Mouse (Mus musculus): ENCODE data around the gene Vmac. TPM values are rescaled to one million over a fixed set of nuclear protein-coding genes. Genes with fewer than 3 reads are reported as not detected.

Gene Vmac
- polyA plus RNA-seq, 1 experiment from 2014 or later: 20.3 TPM

- DNase-seq (ENCODE audit: low spot score): no peak
Observed at GRCm38 (mm10) chr17:56740118-56740787, 22.4 kb upstream of the Vmac start.

- DNase-seq (ENCODE audit: low spot score): no peak
Observed at GRCm38 (mm10) chr17:56738221-56738620, 20.4 kb upstream of the Vmac start.

GRCm38 (mm10) chr17:56736534-56736933 lies 18.7 kb upstream of the Vmac start:
- peak; percentile 28 for DNase-seq (ENCODE audit: low spot score)

- DNase-seq (ENCODE audit: low spot score): no peak
Observed at GRCm38 (mm10) chr17:56729656-56730055, 11.8 kb upstream of the Vmac start.

GRCm38 (mm10) chr17:56729151-56729550 lies 11.3 kb upstream of the Vmac start:
- no peak for DNase-seq (ENCODE audit: low spot score)

- DNase-seq (ENCODE audit: low spot score): no peak
Observed at GRCm38 (mm10) chr17:56728117-56728516, 10.3 kb upstream of the Vmac start.

- DNase-seq (ENCODE audit: low spot score): no peak
Observed at GRCm38 (mm10) chr17:56727659-56728058, 9.8 kb upstream of the Vmac start.

- no peak for DNase-seq (ENCODE audit: low spot score)
Observed at GRCm38 (mm10) chr17:56727029-56727649, 9.3 kb upstream of the Vmac start.

GRCm38 (mm10) chr17:56723419-56724161 lies 5.8 kb upstream of the Vmac start:
- no peak for DNase-seq (ENCODE audit: low spot score)

GRCm38 (mm10) chr17:56722441-56722840 lies 4.6 kb upstream of the Vmac start:
- no peak for DNase-seq (ENCODE audit: low spot score)

- DNase-seq (ENCODE audit: low spot score): peak; percentile 100
Observed at GRCm38 (mm10) chr17:56716655-56717362, 1.0 kb downstream of the Vmac start.

- no peak for DNase-seq (ENCODE audit: low spot score)
Observed at GRCm38 (mm10) chr17:56715914-56716654, 1.7 kb downstream of the Vmac start.

- no peak for DNase-seq (ENCODE audit: low spot score)
Observed at GRCm38 (mm10) chr17:56715360-56715759, 2.5 kb downstream of the Vmac start.

- DNase-seq (ENCODE audit: low spot score): no peak
Observed at GRCm38 (mm10) chr17:56709708-56710107, 8.1 kb downstream of the Vmac start.

- no peak for DNase-seq (ENCODE audit: low spot score)
Observed at GRCm38 (mm10) chr17:56708692-56709091, 9.1 kb downstream of the Vmac start.

- no peak for DNase-seq (ENCODE audit: low spot score)
Observed at GRCm38 (mm10) chr17:56706515-56706914, 11.3 kb downstream of the Vmac start.

- DNase-seq (ENCODE audit: low spot score): no peak
Observed at GRCm38 (mm10) chr17:56703038-56703437, 14.8 kb downstream of the Vmac start.

GRCm38 (mm10) chr17:56700451-56700850 lies 17.4 kb downstream of the Vmac start:
- no peak for DNase-seq (ENCODE audit: low spot score)

- DNase-seq (ENCODE audit: low spot score): no peak
Observed at GRCm38 (mm10) chr17:56693851-56694310, 23.9 kb downstream of the Vmac start.

- DNase-seq (ENCODE audit: low spot score): no peak
Observed at GRCm38 (mm10) chr17:56693395-56693794, 24.4 kb downstream of the Vmac start.

- DNase-seq (ENCODE audit: low spot score): no peak
Observed at GRCm38 (mm10) chr17:56688689-56689088, 29.1 kb downstream of the Vmac start.

Measured in thymus, postnatal 0 days (tissue).